Mouse (Mus musculus) intestine, embryonic 16.5 days (tissue): ENCODE results near the gene Cux1. TPM values are rescaled to one million over a fixed set of nuclear protein-coding genes. Genes with fewer than 3 reads are reported as not detected.

Experiments used
- ATAC-seq: fragments of 200-750 bp; cut with Nextera tagmentation; 2 replicates; pipeline ENCODE4 v1.8.0; 2017; ENCODE audit warnings: moderate TSS enrichment, moderate library complexity
- H3K27ac ChIP-seq: fragments of 300-500 bp; sonication (generic); 2 replicates; pipeline ENCODE4 v1.5.1; 2014; ENCODE audit warnings: mild to moderate bottlenecking, low read length
- H3K27me3 ChIP-seq: fragments of 300-500 bp; sonication (generic); replicated peaks from 2 replicates; pipeline ENCODE4 v1.6.1; 2014; ENCODE audit warnings: low read length, control low read depth, mixed read lengths; ENCODE audit not compliant: control insufficient read depth, insufficient read depth
- H3K36me3 ChIP-seq: fragments of 300-500 bp; sonication (generic); 2 replicates; pipeline ENCODE4 v1.6.1; 2014; ENCODE audit warnings: low read length, control low read depth; ENCODE audit not compliant: control insufficient read depth, insufficient read depth
- H3K4me1 ChIP-seq: fragments of 300-500 bp; sonication (generic); 2 replicates; pipeline ENCODE4 v1.6.1; 2014; ENCODE audit warnings: low read length, control low read depth, mixed read lengths; ENCODE audit not compliant: control insufficient read depth, insufficient read depth
- H3K4me2 ChIP-seq: fragments of 300-500 bp; sonication (generic); 2 replicates; pipeline ENCODE4 v1.6.1; 2014; ENCODE audit warnings: low read depth, low read length, control low read depth
- H3K4me3 ChIP-seq: fragments of 300-500 bp; sonication (generic); 2 replicates; pipeline ENCODE4 v1.5.1; 2014; ENCODE audit warnings: mild to moderate bottlenecking, low read length
- H3K9ac ChIP-seq: fragments of 300-500 bp; sonication (generic); 2 replicates; pipeline ENCODE4 v1.6.1; 2014; ENCODE audit warnings: low read depth, low read length
- H3K9me3 ChIP-seq: fragments of 300-500 bp; sonication (generic); 2 replicates; pipeline ENCODE4 v1.6.1; 2016; ENCODE audit warnings: low read length, control low read depth; ENCODE audit not compliant: control insufficient read depth
- WGBS: fragments of 180-500 bp; shearing (Covaris S2); extraction: QIAGEN DNeasy Blood & Tissue Kit; methylation state at CpG from one replicate; pipeline ENCODE4 v1.1.7; 2014; 5-methylcytosine and 5-hydroxymethylcytosine counted together
- polyA plus RNA-seq: library from polyadenylated mRNA; unstranded; fragments of >200 nt; fragmentation: Nextera tagmentation; extraction: Ambion mirVana; gene quantifications from 2 replicates; pipeline ENCODE4 v1.2.1, GENCODE M21; 2015

The Cux1 gene
- polyA plus RNA-seq, 1 experiment from 2014 or later: 62.5 TPM

- peak; percentile 45; the same call in 1 of the 2 replicates for ATAC-seq
- H3K4me3 ChIP-seq: no peak overlapping the region
- peaks cover 42% of the 10 kb centered on the region for H3K4me1 ChIP-seq
- 59% methylated on average over 11 of the region's 11 CpGs for WGBS
- H3K9me3 ChIP-seq: no peaks in the 10 kb centered on the region
- no peaks in the 10 kb centered on the region for H3K27me3 ChIP-seq
- no peaks in the 10 kb centered on the region for H3K36me3 ChIP-seq
- no peak overlapping the region for H3K4me2 ChIP-seq
- H3K9ac ChIP-seq: no peak overlapping the region
- H3K27ac ChIP-seq: peak overlapping the region; percentile 56
These were observed 33.7 kb downstream of the Cux1 start for GRCm38 (mm10) chr5:136533371-136534276.

- H3K4me3 ChIP-seq: no peak overlapping the region
- 0 out of 2 replicates have a peak, but pooled peaks have one; percentile 18 for ATAC-seq
- 63% methylated on average over 2 of the region's 2 CpGs for WGBS
These were observed 35.5 kb downstream of the Cux1 start for GRCm38 (mm10) chr5:136531674-136532365.

GRCm38 (mm10) chr5:136530931-136531330 is 36.4 kb downstream of the Cux1 start:
- no peaks in the 10 kb centered on the region for H3K27me3 ChIP-seq
- no peak overlapping the region for H3K4me2 ChIP-seq
- no peak overlapping the region for H3K4me3 ChIP-seq
- peaks cover 48% of the 10 kb centered on the region for H3K4me1 ChIP-seq
- H3K36me3 ChIP-seq: no peaks in the 10 kb centered on the region
- H3K9ac ChIP-seq: no peak overlapping the region
- no peak for ATAC-seq
- no peak overlapping the region for H3K27ac ChIP-seq
- no peaks in the 10 kb centered on the region for H3K9me3 ChIP-seq
- 91% methylated on average over 1 of the region's 1 CpGs for WGBS

More at GRCm38 (mm10) chr5:136531674-136532365, 35.5 kb downstream of the Cux1 start:
- Histone ChIP-seq H3K9me3 (no peaks in the 10 kb centered on the region), H3K36me3 (no peaks in the 10 kb centered on the region), H3K27me3 (no peaks in the 10 kb centered on the region), H3K4me1 (peaks cover 47% of the 10 kb centered on the region), H3K4me2 (no peak overlapping the region), H3K9ac (no peak overlapping the region), H3K27ac (no peak overlapping the region)

- Histone ChIP-seq H3K9me3 (no peaks in the 10 kb centered on the region), H3K4me2 (no peak overlapping the region), H3K4me1 (peaks cover 36% of the 10 kb centered on the region), H3K4me3 (no peak overlapping the region), H3K9ac (no peak overlapping the region), H3K27me3 (no peaks in the 10 kb centered on the region), H3K36me3 (no peaks in the 10 kb centered on the region), H3K27ac (no peak overlapping the region)
- ATAC-seq: no peak
These were observed 38.1 kb downstream of the Cux1 start for GRCm38 (mm10) chr5:136529165-136529564.

- H3K4me1 ChIP-seq: peaks cover 33% of the 10 kb centered on the region
- 58% methylated on average over 1 of the region's 1 CpGs for WGBS
- no peak for ATAC-seq
These were observed 39.4 kb downstream of the Cux1 start for GRCm38 (mm10) chr5:136527871-136528270.

GRCm38 (mm10) chr5:136526545-136526909 is 40.8 kb downstream of the Cux1 start:
- no peak overlapping the region for H3K9ac ChIP-seq
- ATAC-seq: peak; percentile 76
- no peak overlapping the region for H3K4me2 ChIP-seq
- H3K27ac ChIP-seq: no peak overlapping the region
- H3K4me3 ChIP-seq: no peak overlapping the region
- H3K9me3 ChIP-seq: no peaks in the 10 kb centered on the region
- H3K27me3 ChIP-seq: no peaks in the 10 kb centered on the region
- H3K36me3 ChIP-seq: no peaks in the 10 kb centered on the region
- H3K4me1 ChIP-seq: peaks cover 35% of the 10 kb centered on the region
- 65% methylated on average over 5 of the region's 5 CpGs for WGBS

More at GRCm38 (mm10) chr5:136527871-136528270, 39.4 kb downstream of the Cux1 start:
- Histone ChIP-seq H3K4me3 (no peak overlapping the region), H3K9ac (no peak overlapping the region), H3K9me3 (no peaks in the 10 kb centered on the region), H3K27ac (no peak overlapping the region), H3K27me3 (no peaks in the 10 kb centered on the region), H3K4me2 (no peak overlapping the region), H3K36me3 (no peaks in the 10 kb centered on the region)

- no peaks in the 10 kb centered on the region for H3K9me3 ChIP-seq
- peak; percentile 26 for ATAC-seq
These were observed 41.3 kb downstream of the Cux1 start for GRCm38 (mm10) chr5:136525896-136526544.

GRCm38 (mm10) chr5:136522843-136523463 is 44.3 kb downstream of the Cux1 start:
- no peaks in the 10 kb centered on the region for H3K27me3 ChIP-seq
- no peak for ATAC-seq
- H3K36me3 ChIP-seq: no peaks in the 10 kb centered on the region
- H3K4me3 ChIP-seq: no peak overlapping the region
- H3K4me1 ChIP-seq: peaks cover 30% of the 10 kb centered on the region
- no peak overlapping the region for H3K27ac ChIP-seq
- H3K9ac ChIP-seq: no peak overlapping the region
- no peak overlapping the region for H3K4me2 ChIP-seq
- 23% methylated on average over 3 of the region's 3 CpGs for WGBS
- H3K9me3 ChIP-seq: no peaks in the 10 kb centered on the region

More at GRCm38 (mm10) chr5:136525896-136526544, 41.3 kb downstream of the Cux1 start:
- Histone ChIP-seq H3K4me2 (no peak overlapping the region), H3K36me3 (no peaks in the 10 kb centered on the region), H3K4me1 (peaks cover 32% of the 10 kb centered on the region), H3K9ac (no peak overlapping the region), H3K27me3 (no peaks in the 10 kb centered on the region), H3K4me3 (no peak overlapping the region), H3K27ac (no peak overlapping the region)
- 72% methylated on average over 9 of the region's 9 CpGs for WGBS

GRCm38 (mm10) chr5:136521656-136522055 is 45.6 kb downstream of the Cux1 start:
- Histone ChIP-seq H3K4me2 (no peak overlapping the region), H3K9ac (no peak overlapping the region), H3K9me3 (no peaks in the 10 kb centered on the region), H3K27ac (no peak overlapping the region), H3K4me3 (no peak overlapping the region), H3K4me1 (peaks cover 22% of the 10 kb centered on the region), H3K27me3 (no peaks in the 10 kb centered on the region), H3K36me3 (no peaks in the 10 kb centered on the region)
- ATAC-seq: no peak
- WGBS: 86% methylated on average over 3 of the region's 3 CpGs
